Mouse (Mus musculus) neural tube, embryonic 11.5 days (tissue): ENCODE data around the gene Osbpl3. TPM values are rescaled to one million over a fixed set of nuclear protein-coding genes. Genes with fewer than 3 reads are reported as not detected.

ENCODE experiments used
- ATAC-seq: fragments of 200-750 bp; cut with Nextera tagmentation; 2 replicates; pipeline ENCODE4 v1.8.0; 2017; ENCODE audit warnings: moderate number of reproducible peaks, mild to moderate bottlenecking, moderate TSS enrichment, moderate library complexity; ENCODE audit not compliant: insufficient read depth, low FRiP score, low TSS enrichment
- DNase-seq: peaks from one replicate; pipeline ENCODE4 v3.0.0-alpha.2; 2015; ENCODE audit warnings: low spot score
- H3K27ac ChIP-seq: fragments of 300-500 bp; sonication (generic); 2 replicates; pipeline ENCODE4 v1.5.1; 2014; ENCODE audit warnings: low read depth, mild to moderate bottlenecking, low read length
- H3K27me3 ChIP-seq: fragments of 300-500 bp; sonication (generic); 2 replicates; pipeline ENCODE4 v1.6.1; 2014; ENCODE audit warnings: mild to moderate bottlenecking, low read length, mixed read lengths; ENCODE audit not compliant: control insufficient read depth, insufficient read depth
- H3K36me3 ChIP-seq: fragments of 300-500 bp; sonication (generic); 2 replicates; pipeline ENCODE4 v1.6.1; 2014; ENCODE audit warnings: mild to moderate bottlenecking, low read length, moderate library complexity, mixed read lengths; ENCODE audit not compliant: control insufficient read depth, insufficient read depth
- H3K4me1 ChIP-seq: fragments of 300-500 bp; sonication (generic); 2 replicates; pipeline ENCODE4 v1.6.1; 2014; ENCODE audit warnings: low read length, mixed read lengths; ENCODE audit not compliant: control insufficient read depth, insufficient read depth
- H3K4me2 ChIP-seq: fragments of 300-500 bp; sonication (generic); 2 replicates; pipeline ENCODE4 v1.6.1; 2014; ENCODE audit warnings: low read depth, mild to moderate bottlenecking, moderate library complexity
- H3K4me3 ChIP-seq: fragments of 300-500 bp; sonication (generic); 2 replicates; pipeline ENCODE4 v1.5.1; 2014; ENCODE audit warnings: low read depth, low read length
- H3K9ac ChIP-seq: fragments of 300-500 bp; sonication (generic); 2 replicates; pipeline ENCODE4 v1.6.1; 2014; ENCODE audit warnings: mild to moderate bottlenecking, low read length
- H3K9me3 ChIP-seq: fragments of 300-500 bp; sonication (generic); 2 replicates; pipeline ENCODE4 v1.6.1; 2016; ENCODE audit warnings: low read length; ENCODE audit not compliant: control insufficient read depth
- WGBS: fragments of 180-500 bp; shearing (Covaris S2); extraction: QIAGEN DNeasy Blood & Tissue Kit; methylation state at CpG from one replicate; pipeline ENCODE4 v1.1.7; 2014; 5-methylcytosine and 5-hydroxymethylcytosine counted together
- polyA plus RNA-seq: library from polyadenylated mRNA; unstranded; fragments of >200 nt; fragmentation: Nextera tagmentation; extraction: Ambion mirVana; gene quantifications from 2 replicates; pipeline ENCODE4 v1.2.1, GENCODE M21; 2014

The Osbpl3 gene
- polyA plus RNA-seq, 1 experiment from 2014 or later, result 5.0 TPM

- Histone ChIP-seq H3K4me2 (no peak overlapping the region), H3K4me3 (no peak overlapping the region), H3K9me3 (no peaks in the 10 kb centered on the region), H3K27me3 (no peaks in the 10 kb centered on the region), H3K9ac (no peak overlapping the region), H3K4me1 (no peaks in the 10 kb centered on the region), H3K36me3 (no peaks in the 10 kb centered on the region), H3K27ac (no peak overlapping the region)
- ATAC-seq (no peak), DNase-seq (no peak)
- WGBS, result 76% methylated on average over 4 of the region's 4 CpGs
Observed at GRCm38 (mm10) chr6:50403524-50403923, 52.5 kb downstream of the Osbpl3 start.

GRCm38 (mm10) chr6:50402872-50403271, 53.1 kb downstream of the Osbpl3 start:
- Histone ChIP-seq H3K27me3 (no peaks in the 10 kb centered on the region), H3K4me1 (no peaks in the 10 kb centered on the region), H3K9ac (no peak overlapping the region), H3K4me2 (no peak overlapping the region), H3K4me3 (no peak overlapping the region), H3K36me3 (no peaks in the 10 kb centered on the region), H3K27ac (no peak overlapping the region), H3K9me3 (no peaks in the 10 kb centered on the region)
- no peak for DNase-seq
- ATAC-seq, result no peak
- 87% methylated on average over 4 of the region's 4 CpGs for WGBS

- ATAC-seq (no peak), DNase-seq (no peak)
- WGBS, result 91% methylated on average over 6 of the region's 6 CpGs
- H3K4me1 ChIP-seq, result no peaks in the 10 kb centered on the region
- no peak overlapping the region for H3K4me2 ChIP-seq
- no peak overlapping the region for H3K4me3 ChIP-seq
- no peak overlapping the region for H3K9ac ChIP-seq
- H3K36me3 ChIP-seq, result no peaks in the 10 kb centered on the region
- no peaks in the 10 kb centered on the region for H3K27me3 ChIP-seq
- H3K27ac ChIP-seq, result no peak overlapping the region
- no peaks in the 10 kb centered on the region for H3K9me3 ChIP-seq
Observed at GRCm38 (mm10) chr6:50400234-50400633, 55.8 kb downstream of the Osbpl3 start.

GRCm38 (mm10) chr6:50399427-50400195, 56.4 kb downstream of the Osbpl3 start:
- no peaks in the 10 kb centered on the region for H3K36me3 ChIP-seq
- ATAC-seq (no peak), DNase-seq (no peak)
- no peak overlapping the region for H3K4me3 ChIP-seq
- WGBS, result 79% methylated on average over 6 of the region's 7 CpGs
- H3K27me3 ChIP-seq, result no peaks in the 10 kb centered on the region
- no peak overlapping the region for H3K27ac ChIP-seq
- H3K4me1 ChIP-seq, result no peaks in the 10 kb centered on the region
- no peak overlapping the region for H3K4me2 ChIP-seq
- no peaks in the 10 kb centered on the region for H3K9me3 ChIP-seq
- H3K9ac ChIP-seq, result no peak overlapping the region

- Histone ChIP-seq H3K4me3 (no peak overlapping the region), H3K4me1 (no peaks in the 10 kb centered on the region), H3K27ac (no peak overlapping the region), H3K4me2 (no peak overlapping the region), H3K9me3 (no peaks in the 10 kb centered on the region), H3K36me3 (no peaks in the 10 kb centered on the region), H3K9ac (no peak overlapping the region), H3K27me3 (no peaks in the 10 kb centered on the region)
- no peak for DNase-seq
- no peak for ATAC-seq
- 92% methylated on average over 6 of the region's 6 CpGs for WGBS
Observed at GRCm38 (mm10) chr6:50398324-50398723, 57.7 kb downstream of the Osbpl3 start.

GRCm38 (mm10) chr6:50397116-50397515, 58.9 kb downstream of the Osbpl3 start:
- Histone ChIP-seq H3K4me3 (no peak overlapping the region), H3K4me1 (no peaks in the 10 kb centered on the region), H3K27me3 (no peaks in the 10 kb centered on the region), H3K9me3 (no peaks in the 10 kb centered on the region), H3K36me3 (no peaks in the 10 kb centered on the region), H3K9ac (no peak overlapping the region), H3K4me2 (no peak overlapping the region), H3K27ac (no peak overlapping the region)
- 65% methylated on average over 5 of the region's 5 CpGs for WGBS
- ATAC-seq, result no peak
- DNase-seq, result no peak

GRCm38 (mm10) chr6:50395641-50396312, 60.2 kb downstream of the Osbpl3 start:
- H3K9me3 ChIP-seq, result no peaks in the 10 kb centered on the region
- H3K9ac ChIP-seq, result no peak overlapping the region
- H3K27ac ChIP-seq, result no peak overlapping the region
- DNase-seq (no peak), ATAC-seq (no peak)
- H3K4me2 ChIP-seq, result no peak overlapping the region
- no peaks in the 10 kb centered on the region for H3K36me3 ChIP-seq
- 78% methylated on average over 7 of the region's 7 CpGs for WGBS
- no peak overlapping the region for H3K4me3 ChIP-seq
- H3K27me3 ChIP-seq, result no peaks in the 10 kb centered on the region
- no peaks in the 10 kb centered on the region for H3K4me1 ChIP-seq

GRCm38 (mm10) chr6:50394432-50394831, 61.6 kb downstream of the Osbpl3 start:
- Histone ChIP-seq H3K9ac (no peak overlapping the region), H3K36me3 (no peaks in the 10 kb centered on the region), H3K27me3 (no peaks in the 10 kb centered on the region), H3K4me3 (no peak overlapping the region), H3K9me3 (no peaks in the 10 kb centered on the region), H3K4me1 (no peaks in the 10 kb centered on the region), H3K4me2 (no peak overlapping the region), H3K27ac (no peak overlapping the region)
- no peak for ATAC-seq
- no peak for DNase-seq
- WGBS, result 91% methylated on average over 3 of the region's 3 CpGs

- H3K36me3 ChIP-seq, result no peaks in the 10 kb centered on the region
- H3K4me1 ChIP-seq, result no peaks in the 10 kb centered on the region
- WGBS, result 92% methylated on average over 8 of the region's 8 CpGs
Observed at GRCm38 (mm10) chr6:50393960-50394359, 62.0 kb downstream of the Osbpl3 start.

More at GRCm38 (mm10) chr6:50393960-50394359, 62.0 kb downstream of the Osbpl3 start:
- DNase-seq (no peak), ATAC-seq (no peak)
- Histone ChIP-seq H3K4me2 (no peak overlapping the region), H3K27me3 (no peaks in the 10 kb centered on the region), H3K27ac (no peak overlapping the region), H3K4me3 (no peak overlapping the region), H3K9ac (no peak overlapping the region), H3K9me3 (no peaks in the 10 kb centered on the region)
